Mouse (Mus musculus): ENCODE results near the gene Gm49358.

The Gm49358 gene

DNA sequence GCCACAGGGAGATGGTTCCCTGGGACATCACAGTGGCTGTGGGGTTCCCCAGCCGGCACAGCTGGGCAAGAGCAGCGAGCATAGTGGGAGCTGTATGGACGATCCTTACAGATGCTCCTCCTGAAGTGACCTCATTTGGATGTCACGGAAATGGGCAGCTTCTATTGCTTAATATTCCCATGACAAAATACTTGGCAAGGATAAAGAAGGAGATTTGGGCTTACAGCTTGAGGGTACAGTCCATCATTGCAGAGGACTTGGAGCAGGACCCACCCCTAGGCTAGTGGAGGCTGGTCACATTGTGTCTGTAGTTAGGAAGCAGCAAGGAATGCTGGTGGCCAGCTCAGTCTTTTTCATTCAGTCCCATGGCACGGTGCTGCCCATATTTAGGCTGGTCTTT is 46.8 kb downstream of the Gm49358 start:
- DNase-seq (ENCODE audit: low read depth, low spot score) = no peak

- no peak for DNase-seq (ENCODE audit: low read depth, low spot score)
These were observed 50.7 kb downstream of the Gm49358 start for GRCm38 (mm10) chr10:86814292-86815131.

DNA sequence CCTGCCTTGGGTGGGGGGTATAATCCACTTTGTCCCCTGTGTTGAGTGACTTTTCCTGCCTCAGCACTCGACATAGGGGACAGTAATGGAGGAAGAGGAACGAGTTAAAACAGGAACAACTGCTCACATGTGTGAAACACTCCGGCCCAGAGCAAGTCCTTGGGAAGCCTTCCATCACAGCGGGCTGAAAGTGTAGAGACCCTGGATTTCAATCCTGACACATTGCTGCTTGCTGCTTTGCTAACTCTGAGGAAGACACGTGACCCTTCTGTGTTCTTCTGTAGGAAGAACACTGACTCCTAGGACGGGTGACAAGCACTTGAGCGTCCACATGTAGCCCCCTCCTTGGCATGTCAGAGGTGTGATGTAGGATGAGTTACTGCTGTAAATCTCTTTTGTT is 51.4 kb downstream of the Gm49358 start:
- no peak for DNase-seq (ENCODE audit: low read depth, low spot score)

DNA sequence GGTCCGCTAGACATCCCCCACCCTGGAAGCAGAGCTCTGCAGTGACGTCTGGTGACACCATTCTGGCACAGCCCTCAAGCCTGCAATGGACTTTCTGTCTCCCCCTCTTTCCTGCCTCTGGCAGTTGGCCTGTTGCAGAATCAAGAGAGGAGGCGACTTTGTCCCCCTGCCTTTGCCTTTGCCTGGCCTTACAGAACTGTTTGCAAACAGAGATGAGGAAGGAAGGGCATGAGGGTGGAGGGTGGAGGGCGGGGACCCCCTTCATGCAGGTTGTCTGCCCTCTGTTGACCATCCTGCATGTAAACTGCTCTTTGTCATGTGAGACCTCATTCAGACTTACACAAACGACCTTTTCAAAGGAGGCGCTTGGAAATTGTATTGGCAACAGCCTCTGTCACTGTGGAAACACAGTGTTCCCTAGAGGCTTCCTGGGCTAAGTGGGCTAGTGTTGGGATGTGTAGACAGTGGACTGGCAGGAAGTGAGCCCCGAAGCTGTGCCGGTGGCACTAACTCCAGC is 55.9 kb downstream of the Gm49358 start:
- DNase-seq (ENCODE audit: low read depth, low spot score) = peak; percentile 25

- no peak for DNase-seq (ENCODE audit: low read depth, low spot score)
These were observed 57.2 kb downstream of the Gm49358 start for GRCm38 (mm10) chr10:86821014-86821413.

- DNase-seq (ENCODE audit: low read depth, low spot score) = no peak
These were observed 60.3 kb downstream of the Gm49358 start for GRCm38 (mm10) chr10:86824093-86824492.

- DNase-seq (ENCODE audit: low read depth, low spot score) = no peak
These were observed 61.1 kb downstream of the Gm49358 start for GRCm38 (mm10) chr10:86824871-86825270.

GRCm38 (mm10) chr10:86825871-86826522 is 62.2 kb downstream of the Gm49358 start:
- DNase-seq (ENCODE audit: low read depth, low spot score) = peak; percentile 85

- DNase-seq (ENCODE audit: low read depth, low spot score) = no peak
These were observed 63.2 kb downstream of the Gm49358 start for GRCm38 (mm10) chr10:86826929-86827328.

- no peak for DNase-seq (ENCODE audit: low read depth, low spot score)
These were observed 64.7 kb downstream of the Gm49358 start for GRCm38 (mm10) chr10:86828221-86829135.

GRCm38 (mm10) chr10:86829515-86829914 is 65.7 kb downstream of the Gm49358 start:
- no peak for DNase-seq (ENCODE audit: low read depth, low spot score)

GRCm38 (mm10) chr10:86836784-86837183 is 73.0 kb downstream of the Gm49358 start:
- DNase-seq (ENCODE audit: low read depth, low spot score) = no peak

DNA sequence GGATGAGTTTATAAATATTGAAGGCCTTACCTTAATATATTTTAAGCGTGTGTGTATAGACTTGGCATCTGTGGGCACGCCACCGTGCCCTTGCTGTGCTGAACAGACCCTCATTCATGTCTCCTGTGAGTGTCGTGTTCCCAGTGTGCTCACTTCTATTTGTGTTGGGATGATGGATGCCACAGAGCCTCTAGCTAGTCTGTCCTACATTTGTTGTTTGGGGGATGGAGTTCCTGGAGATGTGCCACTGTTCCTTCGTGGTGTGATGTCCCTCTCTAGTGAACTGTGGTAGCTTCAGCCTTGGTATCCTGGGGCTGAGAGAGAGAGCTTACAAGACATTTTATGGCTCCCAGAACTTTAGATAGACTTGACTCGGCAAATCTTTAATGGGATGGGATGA is 75.1 kb downstream of the Gm49358 start:
- DNase-seq (ENCODE audit: low read depth, low spot score) = peak; percentile 21

- no peak for DNase-seq (ENCODE audit: low read depth, low spot score)
These were observed 78.9 kb downstream of the Gm49358 start for GRCm38 (mm10) chr10:86842659-86843058.

GRCm38 (mm10) chr10:86846926-86847467 is 83.2 kb downstream of the Gm49358 start:
- no peak for DNase-seq (ENCODE audit: low read depth, low spot score)

GRCm38 (mm10) chr10:86849087-86849486 is 85.3 kb downstream of the Gm49358 start:
- no peak for DNase-seq (ENCODE audit: low read depth, low spot score)

GRCm38 (mm10) chr10:86849508-86849907 is 85.7 kb downstream of the Gm49358 start:
- no peak for DNase-seq (ENCODE audit: low read depth, low spot score)

DNA sequence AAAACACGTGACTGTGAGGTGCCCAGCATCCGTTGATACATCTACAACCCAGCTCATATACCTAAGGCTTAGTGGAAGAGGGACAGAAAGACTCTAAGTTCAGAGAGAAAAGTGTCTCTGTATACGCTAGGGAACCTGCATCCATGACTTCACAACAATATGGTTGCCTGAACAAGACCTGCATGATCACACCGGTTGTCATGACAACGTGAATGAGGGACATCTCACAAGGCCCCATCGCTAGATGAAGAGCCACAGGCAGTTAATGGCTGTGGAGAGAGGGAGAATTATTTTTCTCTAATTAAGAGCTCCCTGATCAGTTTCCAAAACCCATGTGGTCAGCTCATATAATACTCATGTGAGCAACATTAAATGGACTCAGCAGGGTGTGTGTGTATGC is 88.4 kb downstream of the Gm49358 start:
- no peak for DNase-seq (ENCODE audit: low read depth, low spot score)

- no peak for DNase-seq (ENCODE audit: low read depth, low spot score)
These were observed 89.7 kb downstream of the Gm49358 start for GRCm38 (mm10) chr10:86853433-86853832.

DNA sequence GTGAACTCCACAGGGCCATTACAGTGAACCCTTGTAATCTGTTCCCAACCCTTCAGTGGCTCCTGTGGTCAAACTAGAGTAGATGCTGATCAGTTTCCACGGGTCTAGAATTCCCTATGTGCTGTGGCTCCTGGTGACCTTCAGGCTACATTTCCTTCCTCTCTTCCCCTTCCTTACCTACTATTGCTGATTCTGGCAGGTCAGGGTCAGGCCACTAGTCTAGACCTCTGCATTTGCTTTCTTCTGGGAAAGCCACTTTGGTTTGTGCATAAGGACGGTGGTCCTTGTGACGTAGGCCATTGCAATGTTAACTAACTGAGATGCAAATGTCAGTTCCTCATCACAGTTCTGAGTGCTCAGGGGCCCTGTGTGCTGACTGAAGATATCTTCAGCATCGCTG is 96.6 kb downstream of the Gm49358 start:
- DNase-seq (ENCODE audit: low read depth, low spot score) = no peak

- no peak for DNase-seq (ENCODE audit: low read depth, low spot score)
These were observed 98.7 kb downstream of the Gm49358 start for GRCm38 (mm10) chr10:86862496-86862895.
